Mouse (Mus musculus): ENCODE data around the gene Olfr1357.

- TF ChIP-seq POLR2A (IDR thresholded peaks at IDR 0.05; ENCODE audit: borderline replicate concordance, extremely low read depth, insufficient read depth, insufficient read length, poor library complexity, severe bottlenecking): no peak
- no peak for TF ChIP-seq CTCF (IDR thresholded peaks at IDR 0.05; ENCODE audit: borderline replicate concordance, extremely low read depth, insufficient read depth, insufficient read length)
These were observed 10.3 kb downstream of the Olfr1357 start for GRCm38 (mm10) chr10:78607602-78608001.
